Mouse (Mus musculus) Muller cell, postnatal 12 days (primary cell): ENCODE measurements around the gene Smco1.
A peak's percentile ranks its signal among the peaks of the same experiment; 100 is the strongest.

Experiments
- DNase-seq: peaks from one replicate; pipeline ENCODE4 v3.0.0-alpha.2; 2015; ENCODE audit errors: inconsistent ontology term

Gene Smco1

GRCm38 (mm10) chr16:32311970-32312369 is 40.7 kb downstream of the Smco1 start:
- DNase-seq = no peak

DNA sequence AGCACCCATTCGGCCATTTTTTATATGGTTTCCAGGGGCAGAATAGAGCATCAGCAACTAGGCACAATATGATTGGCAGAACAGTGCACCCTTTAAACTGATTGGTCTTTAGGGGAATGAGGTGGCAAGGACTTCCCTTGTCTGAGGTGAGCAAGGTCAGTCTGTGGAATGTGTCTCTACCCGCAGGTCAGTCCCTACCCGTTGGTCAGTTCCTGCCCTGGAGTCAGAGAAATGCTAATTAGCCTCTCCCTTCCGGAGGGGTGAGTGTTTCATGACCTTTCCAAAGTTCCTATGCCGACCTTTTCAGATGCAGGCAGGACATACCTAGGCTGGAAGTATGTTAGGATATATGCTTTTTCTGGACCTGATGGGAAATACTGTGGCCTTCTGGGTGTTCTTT is 41.1 kb downstream of the Smco1 start:
- peak; percentile 11 for DNase-seq

GRCm38 (mm10) chr16:32312859-32313258 is 41.6 kb downstream of the Smco1 start:
- peak; percentile 51 for DNase-seq

- DNase-seq = no peak
Observed at GRCm38 (mm10) chr16:32316601-32317000, 45.3 kb downstream of the Smco1 start.

GRCm38 (mm10) chr16:32323953-32324352 is 52.7 kb downstream of the Smco1 start:
- no peak for DNase-seq
